Mouse (Mus musculus) E14TG2a.4 (cell line): ENCODE results near the gene Mon2.

Experiments
- H3K27me3 ChIP-seq: 2 replicates; pipeline ENCODE4 v1.6.1; 2014; ENCODE audit warnings: low read length, control low read depth; ENCODE audit not compliant: insufficient read depth
- H3K36me3 ChIP-seq: 2 replicates; pipeline ENCODE4 v1.6.1; 2014; ENCODE audit warnings: low read length, control low read depth; ENCODE audit not compliant: insufficient read depth
- H3K4me1 ChIP-seq: replicated peaks from 2 replicates; pipeline ENCODE4 v1.6.1; 2014; ENCODE audit warnings: low read depth, low read length, control low read depth
- H3K4me3 ChIP-seq: replicated peaks from 2 replicates; pipeline ENCODE4 v1.5.1; 2014; ENCODE audit warnings: mild to moderate bottlenecking, low read length
- H3K9me3 ChIP-seq: 2 replicates; pipeline ENCODE4 v1.6.1; 2014; ENCODE audit warnings: low read length, control low read depth
- CTCF ChIP-seq: conservative IDR thresholded peaks from 2 replicates; pipeline ENCODE4 v1.5.1; 2014; ENCODE audit warnings: low read length
- NANOG ChIP-seq: IDR thresholded peaks from 2 replicates; pipeline ENCODE4 v1.6.1; 2014; ENCODE audit warnings: borderline replicate concordance, low read length, mixed read lengths
- POU5F1 ChIP-seq: IDR thresholded peaks from 2 replicates; pipeline ENCODE4 v1.6.1; 2014; ENCODE audit warnings: low read length, borderline replicate concordance

Gene Mon2

DNA sequence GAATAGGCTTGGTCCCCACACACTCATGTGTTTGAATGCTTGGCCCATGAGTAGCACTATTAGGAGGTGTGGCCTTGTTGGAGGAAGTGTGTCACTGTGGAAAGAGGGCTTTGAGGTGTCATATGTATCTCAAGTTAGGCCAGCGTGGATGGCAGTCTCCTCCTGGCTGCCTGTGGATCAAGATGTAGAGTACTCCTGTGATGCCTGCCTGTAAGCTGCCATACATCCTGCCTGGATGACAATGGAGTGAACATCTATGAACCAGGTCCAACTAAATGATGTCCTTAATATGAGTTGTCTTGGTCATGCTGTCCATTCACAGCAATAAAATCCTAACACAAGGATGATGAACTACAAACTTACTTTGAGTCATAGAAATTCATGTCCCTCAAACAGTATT is 64.9 kb downstream of the Mon2 start:
- Histone ChIP-seq H3K4me3 (no peak overlapping the region), H3K36me3 (peaks cover 62% of the 10 kb centered on the region), H3K9me3 (no peaks in the 10 kb centered on the region), H3K4me1 (peaks cover 9% of the 10 kb centered on the region), H3K27me3 (no peaks in the 10 kb centered on the region)
- TF ChIP-seq CTCF (no peak), POU5F1 (no peak), NANOG (no peak)

DNA sequence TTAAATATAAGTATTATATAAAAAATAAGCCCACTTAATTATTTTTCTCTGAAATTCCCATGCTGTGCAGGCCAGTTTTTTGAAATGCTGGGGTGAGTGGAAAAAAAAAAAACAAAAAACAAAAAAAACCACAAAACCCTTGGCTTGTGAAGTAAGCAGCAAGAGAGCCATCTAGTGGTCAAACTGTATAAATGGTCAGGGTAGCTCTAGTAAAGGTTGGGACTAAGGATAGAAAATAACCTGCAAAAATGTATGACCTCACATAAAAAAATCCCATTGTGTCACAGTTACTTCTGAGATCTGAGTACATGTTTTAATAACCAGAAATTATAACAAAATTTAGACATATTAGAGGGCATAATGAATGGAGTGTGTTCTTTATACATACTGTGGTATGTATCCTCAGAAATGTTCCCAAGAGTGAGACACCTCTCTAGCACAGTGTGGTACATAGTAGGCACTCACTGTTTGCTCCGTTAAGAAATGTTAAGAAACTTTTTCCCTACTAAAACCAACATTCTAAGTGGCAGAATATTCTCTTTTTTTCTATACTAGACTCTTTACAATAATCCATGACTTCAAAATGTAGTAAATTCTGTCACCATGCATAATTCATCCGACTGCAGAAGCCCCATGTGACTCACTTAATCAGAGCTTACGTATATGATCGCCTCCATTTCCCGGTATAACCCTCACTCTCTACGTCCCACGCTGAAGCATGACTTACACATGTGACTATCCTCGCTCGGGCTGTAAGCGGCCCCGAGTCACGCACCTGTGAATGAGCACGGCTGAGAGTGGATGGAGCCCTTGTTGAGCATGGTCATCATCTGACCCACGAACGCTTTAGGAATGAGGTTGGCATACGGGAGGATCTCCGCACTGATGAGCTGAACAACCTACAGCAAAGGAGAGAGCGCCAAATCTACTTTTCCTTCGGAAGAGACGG is 70.8 kb downstream of the Mon2 start:
- Histone ChIP-seq H3K4me3 (no peak overlapping the region), H3K27me3 (no peaks in the 10 kb centered on the region), H3K4me1 (0 out of 2 replicates have a peak, but pooled peaks cover 3% of the 10 kb centered on the region), H3K9me3 (no peaks in the 10 kb centered on the region), H3K36me3 (peaks cover 56% of the 10 kb centered on the region)
- TF ChIP-seq CTCF (peak; percentile 79), POU5F1 (no peak)

DNA sequence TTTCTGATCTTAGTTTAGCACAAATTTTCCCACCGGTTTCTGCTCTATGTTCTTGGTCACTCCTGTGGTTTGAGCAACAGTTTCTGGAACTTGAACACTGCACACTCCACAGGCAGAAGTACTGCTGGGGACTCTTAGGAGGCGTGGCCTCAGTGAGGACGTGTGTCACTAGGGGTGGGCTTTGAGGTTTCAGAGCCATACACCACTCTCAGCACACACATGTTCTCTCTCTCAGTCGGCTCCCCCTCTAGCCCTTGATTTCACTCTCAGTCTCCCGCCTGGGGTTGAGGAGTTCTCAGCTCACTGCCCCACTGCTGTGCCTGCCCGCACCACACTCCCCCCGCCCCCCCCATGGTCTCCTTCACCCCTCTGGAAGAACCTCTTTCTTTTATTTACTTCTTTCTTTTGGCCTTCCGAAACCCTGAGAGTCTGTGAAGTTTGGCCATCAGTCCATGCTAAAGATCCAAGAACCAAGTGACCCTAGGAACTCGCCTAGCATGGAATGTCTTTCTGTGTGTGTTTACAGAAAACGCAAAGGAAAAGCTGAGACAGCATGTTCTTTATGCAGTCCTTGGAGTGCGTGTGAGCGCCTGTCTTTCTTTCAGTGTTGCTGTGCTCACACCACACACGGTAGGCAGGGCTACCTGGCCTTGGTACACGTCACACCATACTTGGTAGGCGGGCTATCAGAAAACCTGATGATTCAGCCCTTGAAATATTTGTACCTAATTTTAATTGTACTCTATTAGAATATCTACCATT is 71.6 kb downstream of the Mon2 start:
- TF ChIP-seq NANOG (no peak), POU5F1 (no peak), CTCF (no peak)
- Histone ChIP-seq H3K27me3 (no peaks in the 10 kb centered on the region), H3K9me3 (no peaks in the 10 kb centered on the region), H3K4me1 (0 out of 2 replicates have a peak, but pooled peaks cover 3% of the 10 kb centered on the region), H3K36me3 (peaks cover 51% of the 10 kb centered on the region), H3K4me3 (no peak overlapping the region)

DNA sequence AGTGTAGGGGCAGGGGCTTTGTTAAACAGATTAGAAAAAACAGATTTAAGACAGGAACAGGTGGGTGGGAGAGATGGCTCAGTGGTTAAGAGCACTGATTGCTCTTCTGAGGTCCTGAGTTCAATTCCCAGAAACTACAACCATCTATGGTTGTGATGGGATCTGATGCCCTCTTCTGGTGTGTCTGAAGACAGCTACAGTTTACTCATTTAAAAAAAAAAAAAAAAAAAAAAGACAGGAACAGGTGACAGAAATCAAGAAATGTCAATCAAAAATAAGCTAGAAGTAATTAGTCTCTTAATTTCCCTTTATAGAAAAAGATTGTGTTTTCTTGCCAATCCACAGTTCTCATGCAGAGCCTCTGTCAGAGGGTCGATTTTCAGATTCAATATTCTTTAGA is 74.3 kb downstream of the Mon2 start:
- H3K9me3 ChIP-seq, result no peaks in the 10 kb centered on the region
- TF ChIP-seq CTCF (no peak), NANOG (no peak), POU5F1 (no peak)
- no peaks in the 10 kb centered on the region for H3K27me3 ChIP-seq
- peaks cover 7% of the 10 kb centered on the region for H3K4me1 ChIP-seq
- no peak overlapping the region for H3K4me3 ChIP-seq
- peaks cover 55% of the 10 kb centered on the region for H3K36me3 ChIP-seq

DNA sequence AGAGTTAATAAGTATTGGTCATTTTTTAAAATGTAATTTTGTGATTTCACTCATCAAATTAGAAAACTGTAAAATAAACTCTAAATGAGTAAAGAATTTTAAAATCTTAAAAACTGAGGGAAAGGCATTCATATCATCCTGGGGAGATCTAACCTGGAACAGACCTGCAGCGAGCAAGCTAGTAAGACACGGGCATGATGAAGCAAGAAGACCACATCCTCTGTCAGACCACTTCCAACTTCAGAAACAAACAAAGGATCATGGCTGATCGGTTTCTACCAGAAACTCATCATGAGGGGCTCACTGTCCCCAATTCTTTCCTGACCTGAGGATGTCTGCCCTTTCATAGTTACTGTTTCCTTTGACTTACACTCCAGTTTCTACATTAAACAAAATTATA is 74.9 kb downstream of the Mon2 start:
- no peak for TF ChIP-seq CTCF
- no peak for TF ChIP-seq NANOG
- Histone ChIP-seq H3K9me3 (no peaks in the 10 kb centered on the region), H3K27me3 (no peaks in the 10 kb centered on the region)

DNA sequence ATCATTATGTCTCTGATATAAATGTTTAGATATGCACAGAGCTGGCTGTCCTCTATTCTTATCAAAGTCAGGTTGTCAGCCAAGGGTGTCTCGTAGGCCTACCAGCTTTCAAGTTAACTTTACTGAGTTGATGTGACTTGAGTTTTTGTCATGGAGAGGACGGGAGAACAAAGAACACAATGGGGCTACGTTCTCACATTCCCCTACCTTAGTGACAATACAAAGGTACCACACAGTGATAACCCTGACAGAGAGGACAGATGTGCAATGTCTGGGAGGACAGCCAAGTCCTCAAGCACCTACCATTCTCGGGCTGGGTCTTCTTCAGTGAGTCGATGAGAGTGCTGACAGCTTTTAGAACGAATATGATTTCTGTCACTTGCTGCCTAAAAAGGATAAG is 76.9 kb downstream of the Mon2 start:
- H3K9me3 ChIP-seq, result no peaks in the 10 kb centered on the region
- peaks cover 63% of the 10 kb centered on the region for H3K36me3 ChIP-seq
- no peaks in the 10 kb centered on the region for H3K27me3 ChIP-seq
- peaks cover 4% of the 10 kb centered on the region for H3K4me1 ChIP-seq
- no peak overlapping the region for H3K4me3 ChIP-seq
- TF ChIP-seq NANOG (no peak; the same call in 1 of the 2 replicates), POU5F1 (no peak), CTCF (no peak)

More for the DNA sequence above, 74.9 kb downstream of the Mon2 start:
- Histone ChIP-seq H3K4me1 (peaks cover 7% of the 10 kb centered on the region), H3K36me3 (peaks cover 55% of the 10 kb centered on the region), H3K4me3 (no peak overlapping the region)

DNA sequence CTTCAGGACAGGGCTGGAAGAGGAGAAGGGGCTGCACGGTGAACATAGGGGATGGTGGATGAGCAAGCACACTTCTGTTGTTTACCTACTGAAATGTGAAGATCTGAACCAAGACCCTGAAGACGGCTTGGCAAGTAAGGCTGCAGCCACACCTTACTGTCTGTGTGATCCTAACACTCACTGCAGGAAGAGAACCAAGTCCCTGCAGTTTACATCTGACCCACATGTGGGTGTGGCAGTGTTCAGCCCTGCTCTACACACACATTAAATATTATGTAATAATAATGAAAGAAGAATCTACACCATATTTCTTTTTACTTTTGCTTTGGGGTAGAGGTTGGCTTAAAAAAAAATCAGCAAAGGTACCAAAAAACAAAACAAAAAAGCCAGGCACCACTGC is 78.5 kb downstream of the Mon2 start:
- peaks cover 8% of the 10 kb centered on the region for H3K4me1 ChIP-seq
- H3K27me3 ChIP-seq, result no peaks in the 10 kb centered on the region
- no peaks in the 10 kb centered on the region for H3K9me3 ChIP-seq
- TF ChIP-seq POU5F1, result no peak
- no peak for TF ChIP-seq NANOG
- TF ChIP-seq CTCF, result no peak
- no peak overlapping the region for H3K4me3 ChIP-seq
- peaks cover 50% of the 10 kb centered on the region for H3K36me3 ChIP-seq

DNA sequence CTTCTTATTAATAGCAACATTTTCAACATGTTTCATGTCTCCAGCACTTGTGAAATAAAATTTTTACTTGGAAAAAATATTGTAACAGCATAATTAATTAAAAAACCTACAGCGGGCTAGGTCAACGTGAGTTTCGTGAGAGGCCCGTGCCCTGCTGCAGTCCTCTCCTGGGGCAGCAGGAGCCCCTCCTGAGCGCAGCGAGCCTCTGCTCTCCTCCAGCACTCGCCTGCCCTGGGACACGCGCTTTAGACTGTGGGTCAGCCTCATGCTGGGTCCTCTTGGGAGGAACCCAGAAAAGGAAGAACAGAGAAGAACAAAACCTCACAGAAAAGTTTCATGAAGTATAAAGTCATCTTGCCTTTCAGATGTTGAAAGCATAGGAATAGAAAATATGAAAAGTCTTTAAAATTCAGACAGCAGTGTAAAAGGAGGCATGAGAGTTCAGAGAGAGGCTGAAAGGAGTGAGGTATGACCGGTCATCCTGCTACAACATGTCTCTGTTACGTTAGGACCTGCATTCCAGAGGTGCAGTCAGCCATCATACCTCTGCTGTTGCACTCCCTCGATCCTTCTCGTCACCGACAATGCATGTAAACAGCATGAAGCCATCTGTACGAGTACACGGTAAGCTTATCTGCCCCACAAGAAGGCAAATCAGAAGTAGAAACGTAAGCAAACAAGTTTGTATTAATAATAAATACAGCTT is 81.8 kb downstream of the Mon2 start:
- Histone ChIP-seq H3K27me3 (no peaks in the 10 kb centered on the region), H3K4me1 (peaks cover 8% of the 10 kb centered on the region), H3K4me3 (no peak overlapping the region), H3K9me3 (no peaks in the 10 kb centered on the region), H3K36me3 (peaks cover 37% of the 10 kb centered on the region)
- TF ChIP-seq CTCF, result no peak
- no peak for TF ChIP-seq NANOG
- no peak for TF ChIP-seq POU5F1
